Mouse (Mus musculus) liver, embryonic 14.5 days (tissue): ENCODE data around the gene Tsr3. TPM values are rescaled to one million over a fixed set of nuclear protein-coding genes. Genes with fewer than 3 reads are reported as not detected.
A peak's percentile ranks its signal among the peaks of the same experiment; 100 is the strongest.
"Not testable (repeated sequence)": the region's sequence is repeated elsewhere in the genome, so short reads cannot be mapped to it uniquely, and the experiment has no call there.

Experiments
- ATAC-seq: fragments of 200-750 bp; cut with Nextera tagmentation; 2 replicates; pipeline ENCODE4 v1.8.0; 2017; ENCODE audit warnings: moderate number of reproducible peaks, mild to moderate bottlenecking, moderate library complexity; ENCODE audit not compliant: insufficient read depth
- DNase-seq, 3 experiments: peaks; one replicate each; pipeline ENCODE4 v3.0.0-alpha.2; 2012 to 2013; ENCODE audit warnings: low read depth in 3 of 3, low spot score in 3 of 3
- H3K27ac ChIP-seq: fragments of 300-500 bp; sonication (generic); 2 replicates; pipeline ENCODE4 v1.5.1; 2014; ENCODE audit warnings: moderate library complexity, mild to moderate bottlenecking, control low read depth, inconsistent platforms
- H3K27me3 ChIP-seq: fragments of 300-500 bp; sonication (generic); 2 replicates; pipeline ENCODE4 v1.6.1; 2014; ENCODE audit warnings: mild to moderate bottlenecking, low read length, moderate library complexity; ENCODE audit not compliant: control insufficient read depth, insufficient read depth
- H3K36me3 ChIP-seq: fragments of 300-500 bp; sonication (generic); replicated peaks from 2 replicates; pipeline ENCODE4 v1.6.1; 2014; ENCODE audit warnings: low read depth; ENCODE audit not compliant: control insufficient read depth, insufficient read depth
- H3K4me1 ChIP-seq, 2 experiments: fragments of 200-500 bp in 1 of 2; fragments of 300-500 bp in 1 of 2; sonication (generic) in 1 of 2; replicated peaks; 2 replicates each; pipeline ENCODE4 v1.6.1; 2012 to 2014; ENCODE audit warnings: antibody characterized with exemption in 1 of 2, inconsistent platforms in 1 of 2, low read length in 1 of 2; ENCODE audit not compliant: control insufficient read depth in 2 of 2, insufficient read depth in 2 of 2
- H3K4me2 ChIP-seq: fragments of 300-500 bp; sonication (generic); 2 replicates; pipeline ENCODE4 v1.6.1; 2014; ENCODE audit warnings: low read depth, mild to moderate bottlenecking, control low read depth, moderate library complexity
- H3K4me3 ChIP-seq, 2 experiments: fragments of 200-500 bp in 1 of 2; fragments of 300-500 bp in 1 of 2; sonication (generic) in 1 of 2; 2 replicates each; pipeline ENCODE4 v1.5.1; 2012 to 2014; ENCODE audit warnings: low read depth in 2 of 2, low read length in 2 of 2, mild to moderate bottlenecking in 2 of 2, control low read depth in 1 of 2, inconsistent platforms in 1 of 2, moderate library complexity in 1 of 2; ENCODE audit not compliant: insufficient read depth in 1 of 2
- H3K9ac ChIP-seq: fragments of 300-500 bp; sonication (generic); replicated peaks from 2 replicates; pipeline ENCODE4 v1.6.1; 2014; ENCODE audit warnings: mild to moderate bottlenecking, control low read depth, moderate library complexity
- H3K9me3 ChIP-seq: fragments of 300-500 bp; sonication (generic); 2 replicates; pipeline ENCODE4 v1.6.1; 2016; ENCODE audit warnings: low read length, mixed read lengths; ENCODE audit not compliant: control insufficient read depth
- CTCF ChIP-seq: IDR thresholded peaks from 2 replicates; pipeline ENCODE4 v1.5.1; 2016; ENCODE audit warnings: antibody characterized with exemption, low read depth, control low read depth
- EP300 ChIP-seq: IDR thresholded peaks from 2 replicates; pipeline ENCODE4 v1.6.1; 2016; ENCODE audit warnings: antibody characterized with exemption, low read depth
- WGBS: fragments of 180-500 bp; shearing (Covaris S2); extraction: QIAGEN DNeasy Blood & Tissue Kit; methylation state at CpG from one replicate; pipeline ENCODE4 v1.1.7; 2014; ENCODE audit not compliant: insufficient replicate concordance; 5-methylcytosine and 5-hydroxymethylcytosine counted together
- polyA plus RNA-seq, 2 experiments: library from polyadenylated mRNA; depleted of rRNA in 1 of 2; stranded (reverse) in 1 of 2; unstranded in 1 of 2; fragments of >200 nt; fragmentation: Nextera tagmentation in 1 of 2; extraction: Ambion mirVana in 1 of 2; gene quantifications; 2 replicates each; pipeline versions ENCODE4 v1.2.1 to v1.2.3; 2012 to 2014

Gene Tsr3
- polyA plus RNA-seq, 2 experiments: 13.0 to 17.4 TPM

DNA sequence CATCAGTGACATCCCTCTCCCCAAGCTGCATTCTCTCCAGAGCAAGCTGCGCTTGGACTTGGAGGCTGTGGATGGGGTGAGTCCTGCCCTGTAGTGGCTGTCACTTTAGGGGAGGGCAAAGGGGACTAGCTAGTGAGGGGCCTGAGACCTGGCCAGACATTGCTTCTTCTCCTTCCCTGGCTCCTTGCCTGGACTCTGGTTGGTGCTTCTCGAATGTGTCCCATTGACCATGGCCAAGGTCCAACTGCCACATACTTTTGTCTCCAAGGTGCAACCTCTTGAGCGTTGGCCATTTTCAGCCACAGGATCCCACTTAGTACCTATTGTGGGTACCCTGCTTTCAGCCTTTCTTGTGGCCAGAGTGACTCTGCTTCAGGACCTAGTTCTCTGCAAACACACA lies 9.3 kb upstream of the Tsr3 start:
- H3K9me3 ChIP-seq: no peaks in the 10 kb centered on the region
- no peak overlapping the region for H3K4me3 ChIP-seq
- no peak overlapping the region for H3K4me2 ChIP-seq
- no peak overlapping the region for H3K27ac ChIP-seq
- WGBS: 94% methylated on average over 3 of the region's 3 CpGs
- no peaks in the 10 kb centered on the region for H3K27me3 ChIP-seq
- no peak for DNase-seq
- H3K4me1 ChIP-seq: peaks cover 13 to 22% of the 10 kb centered on the region in 2 experiments
- TF ChIP-seq CTCF (no peak), EP300 (no peak)
- H3K36me3 ChIP-seq: peaks cover 46% of the 10 kb centered on the region
- no peak for ATAC-seq
- no peak overlapping the region for H3K9ac ChIP-seq

DNA sequence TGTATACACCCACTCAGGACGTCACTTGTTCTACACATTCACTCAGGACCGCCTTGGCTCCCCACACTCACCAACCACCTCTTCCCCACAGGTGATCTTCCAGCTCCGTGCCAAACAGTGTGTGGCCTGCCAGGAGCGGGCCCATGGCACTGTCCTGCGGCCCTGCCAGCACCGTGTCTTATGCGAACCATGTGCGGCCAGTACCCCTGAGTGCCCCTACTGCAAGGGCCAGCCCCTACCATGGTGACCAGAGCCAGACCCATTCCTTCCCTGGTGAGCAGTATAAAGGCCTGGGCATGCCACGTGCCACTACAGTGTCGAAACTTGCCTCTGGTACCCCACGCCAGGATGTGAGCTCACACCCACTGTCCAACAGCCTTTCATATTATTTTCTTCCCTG lies 8.3 kb upstream of the Tsr3 start:
- H3K27me3 ChIP-seq, H3K4me3 ChIP-seq, DNase-seq, H3K9me3 ChIP-seq, H3K27ac ChIP-seq, H3K4me2 ChIP-seq, ATAC-seq, H3K9ac ChIP-seq: not testable (repeated sequence)
- peaks cover 4 to 13% of the 10 kb centered on the region in 2 experiments for H3K4me1 ChIP-seq
- peaks cover 45% of the 10 kb centered on the region for H3K36me3 ChIP-seq
- WGBS: 89% methylated on average over 5 of the region's 11 CpGs

- 80% methylated on average over 9 of the region's 9 CpGs for WGBS
- no peak overlapping the region for H3K9ac ChIP-seq
- DNase-seq: no peak
- no peak for ATAC-seq
- no peak overlapping the region for H3K27ac ChIP-seq
- H3K36me3 ChIP-seq: peaks cover 28% of the 10 kb centered on the region
- H3K4me2 ChIP-seq: no peak overlapping the region
- no peaks in the 10 kb centered on the region for H3K9me3 ChIP-seq
- H3K4me1 ChIP-seq: peaks cover 6 to 7% of the 10 kb centered on the region in 2 experiments; a peak in 3 of 4 replicates
- H3K4me3 ChIP-seq: no peak overlapping the region
- TF ChIP-seq CTCF (no peak), EP300 (no peak)
- no peaks in the 10 kb centered on the region for H3K27me3 ChIP-seq
Observed at GRCm38 (mm10) chr17:25235635-25236034, 4.3 kb upstream of the Tsr3 start.

- no peaks in the 10 kb centered on the region for H3K27me3 ChIP-seq
- no peaks in the 10 kb centered on the region for H3K9me3 ChIP-seq
- WGBS: 80% methylated on average over 11 of the region's 11 CpGs
- no peak overlapping the region for H3K27ac ChIP-seq
- peak; percentile 39; the same call in 1 of the 2 replicates for TF ChIP-seq CTCF
- TF ChIP-seq EP300: no peak
- H3K4me2 ChIP-seq: no peak overlapping the region
- no peak overlapping the region for H3K4me3 ChIP-seq
- H3K9ac ChIP-seq: no peak overlapping the region
- DNase-seq (no peak), ATAC-seq (no peak)
- peaks cover 6 to 10% of the 10 kb centered on the region in 2 experiments for H3K4me1 ChIP-seq
- peaks cover 9% of the 10 kb centered on the region for H3K36me3 ChIP-seq
Observed at GRCm38 (mm10) chr17:25243131-25243780, 3.3 kb downstream of the Tsr3 start.

- 81% methylated on average over 16 of the region's 16 CpGs for WGBS
Observed at GRCm38 (mm10) chr17:25244239-25244638, 4.3 kb downstream of the Tsr3 start.

More at GRCm38 (mm10) chr17:25244239-25244638, 4.3 kb downstream of the Tsr3 start:
- H3K36me3 ChIP-seq: peaks cover 9% of the 10 kb centered on the region
- no peak overlapping the region for H3K27ac ChIP-seq
- no peak overlapping the region for H3K9ac ChIP-seq
- no peaks in the 10 kb centered on the region for H3K9me3 ChIP-seq
- TF ChIP-seq CTCF (no peak), EP300 (no peak)
- DNase-seq: no peak
- H3K4me2 ChIP-seq: no peak overlapping the region
- no peak for ATAC-seq
- H3K27me3 ChIP-seq: no peaks in the 10 kb centered on the region
- H3K4me3 ChIP-seq: no peak overlapping the region
- peaks cover 2 to 7% of the 10 kb centered on the region in 2 experiments for H3K4me1 ChIP-seq
